Mouse (Mus musculus) activated CD4-positive, CD25-positive, alpha-beta regulatory T cell, adult 4 months (primary cell): ENCODE results near the gene 4930469K13Rik. TPM values are rescaled to one million over a fixed set of nuclear protein-coding genes. Genes with fewer than 3 reads are reported as not detected.

Experiments used
- ATAC-seq: one replicate; pipeline ENCODE4 v1.8.0; 2017
- polyA plus RNA-seq, 2 experiments: library from polyadenylated mRNA; unstranded; fragments of 100-300 nt; shearing (Covaris generic); gene quantifications; one replicate each; pipeline ENCODE4 v1.2.1; 2017

The 4930469K13Rik gene
- polyA plus RNA-seq, 2 experiments from 2014 or later = 4.4 to 9.0 TPM

DNA sequence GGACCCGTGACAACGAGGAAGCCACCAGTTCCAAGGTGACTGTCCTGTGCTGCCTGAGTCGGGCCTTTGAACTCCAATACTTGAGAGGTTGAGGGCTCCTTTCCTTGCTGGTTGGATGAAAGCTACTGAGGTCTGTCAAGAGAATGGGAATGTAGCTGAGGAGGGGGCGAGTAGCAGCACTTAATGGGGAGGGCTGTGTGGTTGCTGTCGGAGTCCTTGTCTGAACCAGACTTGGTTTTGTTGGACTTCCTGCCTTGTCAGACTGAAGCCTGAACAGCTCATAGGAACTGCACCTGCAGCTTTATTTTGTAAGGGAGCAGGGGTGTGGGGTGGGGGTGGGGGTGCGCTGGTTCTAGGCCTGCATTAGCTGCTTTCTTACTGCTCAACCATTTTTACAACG lies 19.8 kb downstream of the 4930469K13Rik start:
- no peak for ATAC-seq

DNA sequence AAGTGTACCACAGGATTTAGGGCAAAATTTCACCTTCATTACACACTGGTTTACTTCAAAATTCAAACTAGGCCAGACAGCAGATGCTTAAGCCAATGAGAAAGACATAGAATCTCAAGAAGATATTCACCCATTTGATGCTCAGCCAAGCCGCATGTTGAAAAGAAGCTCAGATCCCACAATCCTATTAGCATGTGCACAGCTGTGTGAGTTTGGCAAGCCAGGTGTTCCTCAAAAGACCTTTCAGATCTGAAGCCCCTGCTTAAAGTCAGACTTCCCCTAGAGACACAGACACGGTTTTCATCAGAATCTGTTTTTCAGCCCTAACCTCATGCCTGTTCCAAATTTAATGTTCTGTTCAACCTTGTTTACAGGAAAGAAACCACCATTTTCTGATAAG lies 20.5 kb downstream of the 4930469K13Rik start:
- ATAC-seq = no peak

DNA sequence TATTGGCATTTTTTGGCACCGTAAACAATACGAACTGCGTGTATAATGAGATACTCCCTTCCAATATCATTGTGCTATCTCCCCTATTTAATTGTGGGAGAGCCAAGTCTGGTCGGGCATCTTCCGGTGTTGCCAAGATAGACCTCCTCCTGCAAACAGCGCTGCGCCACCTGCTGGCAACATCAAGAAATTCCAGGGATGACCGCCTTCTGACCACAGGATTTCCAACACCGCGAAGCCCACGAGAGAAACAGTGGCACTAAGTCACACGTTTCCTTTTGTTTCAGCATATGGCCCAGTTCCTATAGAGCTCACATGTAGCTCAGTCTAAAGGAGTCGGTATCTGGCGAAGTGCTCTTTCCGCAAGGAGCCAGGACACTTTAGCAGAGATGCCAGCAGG lies 24.6 kb downstream of the 4930469K13Rik start:
- no peak for ATAC-seq

DNA sequence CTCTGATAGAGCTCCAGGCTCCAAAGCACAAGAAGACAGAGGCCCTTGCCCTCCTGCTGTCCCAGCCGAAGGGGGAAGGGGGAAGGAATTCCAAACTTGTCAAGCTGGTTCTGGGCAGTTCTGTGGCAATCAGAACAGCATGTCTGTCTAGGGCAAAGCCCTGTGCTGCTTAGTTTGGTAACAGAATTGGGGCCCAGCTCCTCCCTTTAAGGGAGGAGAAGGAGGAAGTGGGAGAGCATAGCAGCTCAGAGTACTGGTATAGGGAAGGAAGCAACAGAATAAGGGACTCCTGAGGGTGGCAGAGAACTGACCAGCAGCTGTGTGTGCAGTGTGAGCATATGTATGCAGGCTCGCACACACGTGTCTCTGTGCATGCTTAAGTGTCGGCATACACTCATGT lies 26.0 kb downstream of the 4930469K13Rik start:
- no peak for ATAC-seq

DNA sequence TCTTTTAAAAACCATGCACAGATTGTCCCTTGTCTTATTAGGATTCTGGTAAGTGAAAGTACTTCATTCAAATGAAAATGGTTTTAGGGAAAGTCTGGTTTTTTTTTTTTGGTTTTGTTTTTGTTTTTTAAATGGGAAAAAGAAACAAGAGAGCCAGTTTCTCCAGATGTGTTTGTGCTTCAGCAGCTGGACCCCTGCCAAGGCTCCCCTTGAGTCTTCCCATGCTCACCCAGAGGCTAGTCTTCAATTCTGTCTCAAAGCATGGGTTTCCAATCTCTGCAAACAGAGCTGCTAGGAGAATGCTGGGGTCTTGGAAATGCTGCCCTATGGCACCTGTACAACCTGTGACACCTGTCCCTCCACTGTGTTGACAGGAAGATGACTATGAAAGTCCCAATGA lies 27.8 kb downstream of the 4930469K13Rik start:
- ATAC-seq = no peak

DNA sequence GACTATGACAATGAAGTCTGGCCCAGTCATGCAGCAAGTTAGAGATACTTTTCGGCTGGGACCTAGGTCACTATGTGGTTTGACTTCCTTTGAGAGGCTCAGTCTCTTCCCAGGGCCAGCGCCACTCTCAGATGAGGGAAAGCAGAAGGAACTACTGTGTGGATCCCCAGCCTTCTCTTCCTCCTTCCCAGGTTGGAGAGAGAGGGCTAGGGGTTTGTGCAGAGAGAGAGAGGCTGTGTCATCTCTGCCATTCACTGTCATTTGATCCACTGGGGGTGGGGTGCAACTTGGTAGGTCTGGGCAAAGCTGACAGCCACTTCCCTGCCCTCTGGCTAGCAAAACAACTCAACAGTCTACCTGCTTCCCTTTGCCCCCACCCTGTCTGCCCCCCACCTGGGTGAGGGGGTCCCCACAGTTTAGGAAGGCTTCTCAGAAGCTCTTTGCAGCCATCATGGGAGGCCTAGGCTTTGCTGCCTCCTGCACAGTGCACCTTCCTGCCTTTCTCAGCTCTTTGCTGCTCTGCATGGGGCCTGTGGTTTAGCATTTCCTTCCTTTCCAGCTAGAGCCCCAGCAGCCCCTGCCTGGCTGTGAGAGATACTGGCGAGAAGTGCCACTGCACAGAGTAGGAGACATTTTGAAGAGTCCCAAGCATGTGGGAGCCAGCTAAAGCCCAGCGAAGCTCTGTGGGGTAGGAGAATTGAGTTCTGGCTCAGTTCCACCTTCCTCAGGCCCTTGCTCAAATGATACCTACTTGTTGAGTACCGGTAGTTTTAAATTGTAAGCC lies 34.5 kb downstream of the 4930469K13Rik start:
- ATAC-seq = peak; percentile 89

DNA sequence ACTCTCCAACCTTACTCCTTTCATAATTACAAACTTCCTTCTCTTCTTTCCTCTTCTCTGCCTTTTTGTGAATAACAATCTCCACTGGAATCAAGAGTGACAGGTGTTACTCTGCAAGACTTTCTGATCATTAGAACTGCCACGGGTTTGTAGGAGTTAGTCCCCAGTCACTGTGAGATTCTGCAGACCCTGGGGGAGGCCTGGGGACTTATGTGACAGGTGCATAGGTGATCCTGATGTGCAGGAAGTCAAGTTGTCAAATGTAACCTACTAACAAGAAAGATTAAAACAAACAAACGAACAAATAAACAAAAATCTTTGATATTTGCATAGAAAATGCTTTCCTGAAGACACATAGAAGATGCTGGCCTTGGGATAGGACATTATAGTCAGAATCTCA lies 35.1 kb downstream of the 4930469K13Rik start:
- ATAC-seq = no peak

DNA sequence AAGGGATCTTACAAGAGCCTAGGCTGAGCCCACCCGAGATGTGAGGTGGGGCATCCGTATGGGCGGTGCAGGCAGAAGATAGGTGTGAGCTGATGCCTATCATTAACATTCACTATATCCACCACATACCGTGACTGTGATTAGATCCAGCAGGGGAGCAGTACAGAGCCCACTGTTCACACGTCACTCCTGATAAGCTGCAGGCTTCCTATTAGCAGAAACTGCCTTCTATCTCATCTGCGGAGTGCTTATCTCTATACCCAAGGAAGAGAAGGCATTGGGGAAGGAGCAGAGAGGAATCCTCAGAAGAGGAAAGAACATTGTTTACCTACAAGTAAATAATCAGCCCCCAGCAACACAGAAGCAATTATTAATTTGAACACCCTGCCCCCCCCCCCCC lies 36.6 kb downstream of the 4930469K13Rik start:
- ATAC-seq = no peak

DNA sequence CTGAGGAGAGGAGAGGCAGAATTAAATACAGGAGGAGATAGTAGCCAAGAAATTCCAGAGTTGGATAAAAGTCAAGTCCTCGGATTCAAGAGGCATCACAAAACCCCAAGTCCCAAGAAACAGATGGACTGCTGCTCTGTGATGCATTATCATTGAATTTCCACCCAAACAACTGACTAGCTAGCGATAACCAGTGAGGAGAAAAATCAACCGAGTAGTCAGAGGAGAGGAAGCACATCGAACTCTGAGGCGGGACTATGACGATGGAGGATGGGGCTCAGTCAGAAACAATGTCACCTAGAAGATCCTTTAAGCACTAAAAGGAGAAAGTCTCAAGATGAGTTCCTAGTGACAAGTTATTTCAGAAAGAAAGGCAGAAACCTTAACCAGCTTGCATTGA lies 39.4 kb downstream of the 4930469K13Rik start:
- no peak for ATAC-seq

DNA sequence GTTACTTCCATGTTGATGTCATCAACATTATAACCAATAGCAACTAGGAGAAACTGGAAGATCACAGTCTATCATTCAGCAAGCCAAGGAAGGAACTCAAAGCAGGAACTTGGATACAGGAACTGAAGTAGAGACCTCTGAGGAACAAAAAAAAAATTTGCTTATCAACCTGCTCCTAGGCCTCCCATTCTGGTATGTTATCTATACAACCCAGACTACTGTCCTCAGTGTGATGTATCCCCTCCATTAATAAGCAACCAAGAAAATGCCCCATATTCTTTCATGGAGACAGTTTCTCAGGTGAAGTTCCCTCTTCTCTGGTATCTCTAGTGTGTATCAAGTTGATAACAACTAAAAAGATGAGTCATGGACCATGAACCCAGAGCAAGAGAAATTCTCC lies 40.0 kb downstream of the 4930469K13Rik start:
- ATAC-seq = no peak

DNA sequence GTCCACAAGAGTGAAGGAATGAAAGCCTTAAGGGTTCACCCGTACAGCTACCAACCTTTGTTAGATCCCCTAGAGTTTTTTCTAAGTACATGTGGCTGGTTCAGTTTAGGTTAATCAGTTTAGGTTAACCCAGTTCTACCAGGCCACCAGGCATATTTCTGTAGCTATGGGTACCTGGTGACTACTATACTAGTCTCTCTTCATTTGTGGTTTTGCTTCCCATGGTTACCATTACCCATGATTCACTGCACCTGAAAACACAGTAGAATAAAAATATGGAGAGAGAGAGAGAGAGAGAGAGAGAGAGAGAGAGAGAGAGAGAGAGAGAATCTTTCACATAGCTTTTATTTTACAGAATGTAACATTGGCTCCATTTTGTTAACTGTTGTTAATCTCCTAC lies 41.6 kb downstream of the 4930469K13Rik start:
- ATAC-seq = no peak

DNA sequence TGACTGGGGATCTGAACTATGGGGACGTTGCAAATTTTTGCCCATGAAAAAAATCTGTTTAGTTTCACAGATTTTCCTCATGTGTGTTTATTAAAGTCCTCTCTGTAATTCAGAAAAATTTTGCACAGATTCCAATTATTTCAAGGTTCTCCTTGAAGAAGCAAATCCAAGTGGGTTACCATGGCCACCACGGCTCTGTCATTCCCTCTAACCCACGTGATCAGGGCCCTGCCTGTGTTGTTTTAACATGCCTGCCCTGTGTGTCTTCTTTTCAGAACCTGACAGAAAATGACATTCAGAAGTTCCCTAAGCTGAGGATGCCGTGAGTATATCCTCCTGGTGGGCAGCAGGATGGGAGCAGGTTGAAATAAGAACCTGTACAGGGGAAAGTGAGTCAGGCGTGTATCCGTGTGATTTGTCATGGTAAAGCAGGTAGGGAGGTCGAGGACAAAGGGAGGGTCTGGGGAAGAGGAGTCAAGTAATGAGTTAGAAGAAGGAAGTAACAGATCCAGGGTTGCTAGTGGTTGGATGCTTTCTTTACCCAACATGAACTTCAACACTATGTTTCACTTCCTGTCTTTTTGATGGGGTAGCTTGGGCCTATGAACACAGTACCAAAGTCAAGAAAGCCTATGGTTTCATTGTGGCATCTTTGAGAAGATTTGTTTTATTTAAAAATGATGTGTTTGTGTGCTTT lies 44.2 kb downstream of the 4930469K13Rik start:
- ATAC-seq = peak; percentile 38

DNA sequence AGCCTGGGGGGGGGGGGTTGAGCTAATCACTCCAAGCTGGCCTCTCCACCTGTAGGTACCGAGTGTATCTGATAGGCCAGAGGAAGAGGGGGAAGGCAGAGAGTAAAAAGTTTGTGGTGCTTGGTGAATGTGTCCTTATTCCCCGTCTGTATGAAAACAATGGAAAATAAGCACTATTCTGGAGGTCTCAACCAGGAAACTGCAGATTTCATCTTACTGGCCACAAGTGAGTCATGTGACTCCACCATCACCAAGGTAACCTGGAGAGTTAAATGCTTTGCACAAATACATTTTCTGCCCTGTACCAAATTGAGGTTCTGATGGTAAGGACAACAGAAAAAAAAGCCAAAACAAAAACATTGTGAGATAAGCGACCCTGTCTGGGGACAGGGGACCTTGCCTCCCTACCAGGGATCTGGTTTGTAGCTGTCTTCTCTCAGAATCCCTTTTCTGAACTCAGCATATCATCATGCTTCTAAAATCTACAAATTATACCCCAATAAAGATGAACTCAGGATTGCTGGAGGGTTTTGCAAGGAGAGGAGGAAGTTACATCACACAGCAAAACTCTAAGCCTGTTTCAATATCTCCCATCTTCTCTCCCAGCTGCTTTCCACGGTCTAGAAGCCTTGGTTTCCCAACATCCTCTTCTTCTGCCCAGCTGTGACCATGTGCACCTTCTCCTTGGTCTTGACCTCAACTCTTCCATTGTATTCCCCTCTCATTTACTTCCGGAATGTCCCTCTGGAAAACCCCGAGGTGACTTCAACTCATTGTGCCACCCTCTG lies 45.1 kb downstream of the 4930469K13Rik start:
- ATAC-seq = peak; percentile 28

DNA sequence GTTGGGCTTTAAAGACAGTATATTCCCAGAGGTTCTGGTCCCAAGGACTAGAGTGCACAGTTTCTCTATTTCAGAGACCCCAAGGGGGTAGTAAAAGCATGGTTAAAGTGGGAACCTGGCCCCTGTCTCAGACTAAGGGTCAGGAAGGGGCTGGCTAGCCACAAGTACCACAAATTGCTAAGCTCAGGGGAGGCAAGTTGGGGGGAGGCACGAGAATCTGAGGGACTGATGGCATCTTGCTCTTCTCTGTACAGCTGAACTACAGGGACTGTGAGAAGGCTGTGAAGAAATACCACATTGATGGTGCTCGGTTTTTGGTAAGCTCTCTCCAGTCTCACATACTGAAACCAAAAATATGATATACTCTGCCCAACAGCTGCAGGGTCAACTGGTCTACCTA lies 47.7 kb downstream of the 4930469K13Rik start:
- ATAC-seq = no peak

DNA sequence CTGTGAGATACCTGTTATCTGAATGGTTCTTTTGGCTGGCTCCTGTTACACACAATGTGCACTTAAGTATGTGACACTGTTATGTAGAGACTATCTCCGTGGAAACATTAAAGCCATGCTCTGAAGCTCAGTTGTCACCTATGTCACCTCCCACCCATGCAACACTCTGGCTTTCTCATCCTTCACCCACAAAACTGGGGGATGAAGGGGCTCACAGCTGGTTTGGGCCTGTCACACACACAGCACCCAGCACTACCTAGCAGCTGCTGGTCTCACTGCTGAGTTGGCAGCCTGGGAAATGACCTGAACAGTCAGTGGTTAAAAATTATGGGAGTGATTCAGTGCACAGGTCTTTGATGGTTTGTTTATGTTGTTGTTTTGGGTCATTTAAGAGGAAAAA lies 48.3 kb downstream of the 4930469K13Rik start:
- ATAC-seq = no peak

DNA sequence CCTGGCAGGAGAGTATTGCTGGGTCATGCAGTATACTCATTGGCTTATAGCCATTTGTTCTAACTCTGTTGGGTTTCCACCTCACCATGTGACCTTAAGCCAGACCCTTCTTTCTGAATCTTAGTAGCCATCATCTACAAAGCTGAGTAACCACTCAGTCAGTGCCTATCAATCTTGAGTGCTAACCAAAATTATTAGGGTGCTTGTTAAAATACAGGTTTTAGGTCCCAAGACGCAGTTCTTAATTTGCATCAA lies 49.3 kb downstream of the 4930469K13Rik start:
- ATAC-seq = peak; percentile 15

DNA sequence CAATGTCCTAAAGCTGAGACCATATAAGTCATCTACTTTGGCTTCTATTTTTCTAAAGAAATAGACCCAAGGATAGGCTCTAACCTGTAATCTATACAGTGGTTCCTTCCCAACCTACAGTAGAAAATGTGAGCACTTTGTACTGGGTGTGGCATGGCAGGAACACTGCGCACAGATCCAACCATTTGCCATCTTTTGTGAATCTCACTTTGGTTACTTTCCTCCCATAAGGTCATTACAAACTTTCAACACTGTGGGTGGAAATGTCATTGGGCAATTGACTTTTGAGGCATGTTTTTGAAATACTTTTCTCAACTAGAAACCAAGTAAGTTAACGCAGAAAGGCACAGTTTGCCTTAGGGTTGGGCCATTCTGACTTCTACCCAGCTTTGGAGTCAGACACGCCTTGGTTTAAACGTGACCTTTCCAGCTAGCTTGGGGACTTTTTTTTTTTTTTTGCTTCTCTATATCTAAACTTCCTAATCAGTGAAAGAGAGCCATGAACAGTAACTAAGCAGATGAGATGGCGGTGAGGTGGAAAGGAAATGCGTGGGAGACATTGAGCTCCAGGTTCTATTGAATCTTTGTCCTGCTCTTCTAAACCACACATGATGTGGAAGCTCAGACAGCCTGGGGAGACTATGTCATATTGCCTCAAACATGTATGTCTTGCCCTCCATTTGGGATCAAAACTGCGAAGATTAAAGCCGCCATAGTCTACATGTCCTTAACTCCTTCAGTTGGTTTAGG lies 49.8 kb downstream of the 4930469K13Rik start:
- peak; percentile 27 for ATAC-seq

DNA sequence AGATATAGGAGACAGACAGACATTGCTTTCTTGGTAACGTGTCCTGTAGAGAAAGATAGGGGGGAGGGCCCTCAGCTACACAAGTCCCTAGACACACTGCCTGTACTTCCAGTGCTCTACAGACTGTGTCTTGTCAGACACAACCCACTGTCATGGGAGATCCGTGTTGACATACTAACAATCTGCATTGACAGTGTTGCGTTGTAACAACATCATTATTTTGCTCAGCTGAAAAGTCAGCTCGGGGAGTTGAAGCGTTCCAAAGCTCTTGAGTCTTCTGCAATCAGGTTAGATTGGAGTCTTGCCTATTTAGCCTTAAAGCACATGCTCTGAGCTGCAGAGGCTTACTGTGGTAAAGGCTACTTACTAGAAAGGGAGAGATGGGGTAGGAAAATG lies 50.8 kb downstream of the 4930469K13Rik start:
- no peak for ATAC-seq

DNA sequence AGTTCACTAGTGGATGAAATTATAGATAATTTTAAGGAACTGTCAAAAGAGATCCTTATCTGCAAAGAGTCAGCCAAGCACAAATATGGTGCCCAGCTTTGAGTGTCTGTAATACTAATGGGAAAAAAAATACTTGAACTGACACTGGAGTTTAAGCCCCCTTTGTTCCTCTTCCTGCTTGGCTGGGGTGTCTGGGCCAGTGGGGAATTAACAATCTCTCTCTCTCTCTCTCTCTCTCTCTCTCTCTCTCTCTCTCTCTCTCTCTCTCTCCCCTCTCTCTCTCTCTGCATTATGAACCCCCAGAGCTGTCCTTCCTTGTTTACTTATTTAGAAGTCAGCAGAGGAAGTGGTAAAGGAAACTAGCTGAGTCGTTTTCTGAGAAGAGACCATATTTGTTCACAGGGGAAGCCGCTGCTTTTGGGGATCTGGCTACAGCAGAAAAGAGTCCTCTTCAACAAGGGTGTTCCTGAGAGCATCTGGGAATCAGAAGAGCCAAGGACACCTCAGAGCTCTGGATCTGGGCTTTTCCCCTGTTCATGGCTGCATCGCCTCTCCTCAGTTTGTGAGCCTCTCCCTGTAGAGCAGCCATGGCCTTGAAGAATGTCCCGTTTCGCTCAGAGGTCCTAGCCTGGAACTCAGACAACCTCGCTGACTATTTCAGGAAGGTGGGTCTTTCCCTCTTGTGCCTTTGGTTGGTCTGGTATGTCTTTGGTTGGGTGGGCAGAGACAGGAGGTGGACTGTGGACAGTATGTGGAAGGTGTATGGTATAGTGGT lies 51.4 kb downstream of the 4930469K13Rik start, which contains the start of gene Lcp2:
Gene Lcp2 (plus strand): TSS at position 154 of the 775 bp plus-strand sequence.
- peak; percentile 64 for ATAC-seq

DNA sequence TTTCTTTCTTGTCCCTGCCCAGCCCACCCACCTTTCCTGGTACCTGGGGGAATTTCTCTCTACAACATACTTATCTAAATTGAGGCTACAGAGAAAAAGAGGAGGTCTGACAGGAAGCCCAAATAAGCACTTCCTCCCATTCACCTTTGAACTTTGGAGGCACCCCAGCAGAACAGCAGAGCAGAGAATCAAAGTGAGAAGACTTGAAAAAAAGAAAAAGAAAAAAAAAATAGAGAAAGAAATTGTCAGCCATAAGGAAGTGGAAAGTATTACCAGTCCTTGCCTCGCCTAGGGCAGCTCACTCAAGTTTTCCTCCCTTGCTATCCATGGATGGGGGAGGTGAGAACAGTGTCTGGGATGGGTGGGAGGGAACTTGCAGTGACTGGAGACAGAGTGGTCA lies 55.5 kb downstream of the 4930469K13Rik start:
- ATAC-seq = peak; percentile 67

DNA sequence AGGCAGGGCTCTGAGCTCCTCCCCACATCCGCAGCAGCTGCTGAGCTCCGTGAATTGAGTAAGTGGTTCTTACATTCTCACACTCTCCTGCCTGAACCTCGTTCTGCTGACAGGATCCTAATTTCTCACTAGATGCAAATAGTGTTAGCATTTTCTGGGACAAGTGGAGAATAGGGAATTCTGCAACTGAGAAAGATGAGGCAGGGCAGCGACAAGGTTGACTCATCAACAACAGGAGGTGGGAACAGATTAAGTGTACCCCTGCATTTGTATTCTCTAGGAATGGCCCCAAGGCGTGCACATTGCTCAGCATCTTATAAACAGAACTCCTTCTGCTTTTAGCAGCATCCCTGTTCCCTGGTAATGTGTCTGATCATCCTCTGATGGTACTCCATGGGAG lies 58.3 kb downstream of the 4930469K13Rik start:
- no peak for ATAC-seq
